In genomic region chr16:34528234-34528983, GRCm38 (mm10) we compare ENCODE assay signal across 17 mouse cellular contexts. TPM values are rescaled to one million over a fixed set of nuclear protein-coding genes. Genes with fewer than 3 reads are reported as not detected.
DNase-seq lines count a peak whose midpoint lies in the region; ATAC-seq and TF ChIP-seq lines count a peak whose summit lies in the region.
"Had no signal": no experiment of that assay in that cellular context is flagged by ENCODE, and none has a peak within 500 bp of the region (broad histone marks: within the 10 kb centered on the region; RNA-seq: fewer than 3 reads in every experiment).

No protein-coding gene starts in this region.

- WGBS in heart, embryonic 10.5 days: 48% methylated on average over 5 of the region's 5 CpGs
- 22% methylated on average over 5 of the region's 5 CpGs for WGBS in stomach, embryonic 16.5 days

- TF ChIP-seq POLR2A in embryonic fibroblast, embryonic 13.5 days (IDR thresholded peaks at IDR 0.05; ENCODE audit: low read depth, low read length): no peak

- TF ChIP-seq CTCF in embryonic fibroblast, embryonic 13.5 days (IDR thresholded peaks at IDR 0.05; ENCODE audit: borderline replicate concordance, insufficient read depth, low read length): no peak

- no peak overlapping the region for H3K4me2 ChIP-seq in stomach, embryonic 16.5 days (ENCODE audit: low read depth, low read length)
- H3K4me2 ChIP-seq: heart, embryonic 13.5 days; kidney, embryonic 15.5 days; limb, embryonic 13.5 days; liver, embryonic 13.5 days had no signal

- no peak overlapping the region for H3K4me3 ChIP-seq in heart, embryonic 10.5 days
- H3K4me3 ChIP-seq in embryonic fibroblast, embryonic 13.5 days (ENCODE audit: insufficient read depth, low read length): no peak overlapping the region
- no peak overlapping the region for H3K4me3 ChIP-seq in stomach, embryonic 16.5 days (replicated peaks; ENCODE audit: low read length)
- H3K4me3 ChIP-seq: gastrocnemius, adult 2 months; heart, embryonic 13.5 days; kidney, embryonic 15.5 days; limb, embryonic 13.5 days; liver, embryonic 13.5 days; myocyte had no signal

- intact Hi-C loops in heart, postnatal 10 days (cut with DNase I): no loop called here

- peak overlapping the region; percentile 47; the same call in 1 of the 2 replicates for H3K27ac ChIP-seq in heart, embryonic 10.5 days
- H3K27ac ChIP-seq in embryonic fibroblast, embryonic 13.5 days (ENCODE audit: insufficient read depth, low read length): peak overlapping the region; percentile 41
- H3K27ac ChIP-seq in stomach, embryonic 16.5 days (ENCODE audit: low read length): peak overlapping the region; percentile 75
- H3K27ac ChIP-seq: gastrocnemius, adult 2 months; heart, embryonic 13.5 days; kidney, embryonic 15.5 days; limb, embryonic 13.5 days; liver, embryonic 13.5 days had no signal

- no peaks in the 10 kb centered on the region for H3K36me3 ChIP-seq in heart, embryonic 10.5 days
- no peaks in the 10 kb centered on the region for H3K36me3 ChIP-seq in stomach, embryonic 16.5 days (ENCODE audit: control insufficient read depth, insufficient read depth, low read length)
- H3K36me3 ChIP-seq: heart, embryonic 13.5 days; kidney, embryonic 15.5 days; limb, embryonic 13.5 days; liver, embryonic 13.5 days had no signal

- no peak for DNase-seq in heart, embryonic 10.5 days (ENCODE audit: low spot score)
- DNase-seq in heart, postnatal 10 days: no peak
- DNase-seq in Muller cell, postnatal 12 days (ENCODE audit: inconsistent ontology term): peak; percentile 30
- no peak for DNase-seq in cerebellum, postnatal 25 days
- DNase-seq: cerebellum, adult 2 months; gastrocnemius, adult 2 months; heart, postnatal 4 days; liver, embryonic 13.5 days; midbrain, embryonic 14.5 days had no signal

- H3K9ac ChIP-seq in stomach, embryonic 16.5 days (ENCODE audit: low read length): no peak overlapping the region
- H3K9ac ChIP-seq: heart, embryonic 13.5 days; kidney, embryonic 15.5 days; limb, embryonic 13.5 days; liver, embryonic 13.5 days had no signal

- peaks cover 28% of the 10 kb centered on the region for H3K4me1 ChIP-seq in heart, embryonic 10.5 days
- peaks cover 12% of the 10 kb centered on the region for H3K4me1 ChIP-seq in embryonic fibroblast, embryonic 13.5 days (ENCODE audit: control insufficient read depth, insufficient read depth, low read length)
- H3K4me1 ChIP-seq in stomach, embryonic 16.5 days (ENCODE audit: control insufficient read depth, insufficient read depth, low read length): peaks cover 9% of the 10 kb centered on the region

- H3K27me3 ChIP-seq in heart, embryonic 10.5 days (ENCODE audit: insufficient read depth, poor library complexity, severe bottlenecking): no peaks in the 10 kb centered on the region
- no peaks in the 10 kb centered on the region for H3K27me3 ChIP-seq in stomach, embryonic 16.5 days (ENCODE audit: control insufficient read depth, insufficient read depth, low read length)
- H3K27me3 ChIP-seq: heart, embryonic 13.5 days; kidney, embryonic 15.5 days; limb, embryonic 13.5 days; liver, embryonic 13.5 days had no signal

- H3K9me3 ChIP-seq in heart, embryonic 10.5 days: no peaks in the 10 kb centered on the region
- no peaks in the 10 kb centered on the region for H3K9me3 ChIP-seq in stomach, embryonic 16.5 days (replicated peaks; ENCODE audit: control insufficient read depth, low read length)
- H3K9me3 ChIP-seq: heart, embryonic 13.5 days; kidney, embryonic 15.5 days; limb, embryonic 13.5 days; liver, embryonic 13.5 days had no signal

- peak; percentile 81 for ATAC-seq in stomach, embryonic 16.5 days (ENCODE audit: insufficient read depth, low FRiP score)
- no peak for ATAC-seq in monocyte, adult 5-6 weeks (replicated peaks; ENCODE audit: insufficient number of reproducible peaks, low FRiP score, low TSS enrichment, poor library complexity, severe bottlenecking)
- ATAC-seq: hindbrain, embryonic 16.5 days had no signal

RNA-seq across cellular contexts. Expression of gene Kalrn, which starts 44.9 kb away (rescaled TPM):
- 18.4 and 22.8 TPM in 2 replicates for polyA plus RNA-seq in heart, embryonic 10.5 days (2016; fragmentation: Nextera tagmentation; extraction: Ambion mirVana)
- 10 to 100 TPM; 30.7 to 35.7 TPM for total RNA-seq in heart, postnatal 10 days (2021)
- 25.5 and 30.3 TPM in 2 replicates for polyA plus RNA-seq in embryonic fibroblast, embryonic 13.5 days (2011; ENCODE audit: insufficient read length, low read depth, missing spikeins)
- polyA plus RNA-seq in stomach, embryonic 16.5 days (2015; fragmentation: Nextera tagmentation; extraction: Ambion mirVana): 22.7 and 24.6 TPM in 2 replicates
- total RNA-seq in monocyte, adult 5-6 weeks (2017): 1.7 to 10.2 TPM (median 1.8 TPM) in 3 replicates
